Mouse (Mus musculus) frontal cortex, postnatal 25 days (tissue): Measurements from ENCODE around the gene Dlg1.
A peak's percentile ranks its signal among the peaks of the same experiment; 100 is the strongest.

Experiments
- DNase-seq, 2 experiments: peaks; one replicate each; pipeline ENCODE4 v3.0.0; 2022; ENCODE audit warnings: low spot score in 2 of 2

Dlg1 gene

GRCm38 (mm10) chr16:31905331-31905730, 242.1 kb downstream of the Dlg1 start:
- DNase-seq = no peak

DNA sequence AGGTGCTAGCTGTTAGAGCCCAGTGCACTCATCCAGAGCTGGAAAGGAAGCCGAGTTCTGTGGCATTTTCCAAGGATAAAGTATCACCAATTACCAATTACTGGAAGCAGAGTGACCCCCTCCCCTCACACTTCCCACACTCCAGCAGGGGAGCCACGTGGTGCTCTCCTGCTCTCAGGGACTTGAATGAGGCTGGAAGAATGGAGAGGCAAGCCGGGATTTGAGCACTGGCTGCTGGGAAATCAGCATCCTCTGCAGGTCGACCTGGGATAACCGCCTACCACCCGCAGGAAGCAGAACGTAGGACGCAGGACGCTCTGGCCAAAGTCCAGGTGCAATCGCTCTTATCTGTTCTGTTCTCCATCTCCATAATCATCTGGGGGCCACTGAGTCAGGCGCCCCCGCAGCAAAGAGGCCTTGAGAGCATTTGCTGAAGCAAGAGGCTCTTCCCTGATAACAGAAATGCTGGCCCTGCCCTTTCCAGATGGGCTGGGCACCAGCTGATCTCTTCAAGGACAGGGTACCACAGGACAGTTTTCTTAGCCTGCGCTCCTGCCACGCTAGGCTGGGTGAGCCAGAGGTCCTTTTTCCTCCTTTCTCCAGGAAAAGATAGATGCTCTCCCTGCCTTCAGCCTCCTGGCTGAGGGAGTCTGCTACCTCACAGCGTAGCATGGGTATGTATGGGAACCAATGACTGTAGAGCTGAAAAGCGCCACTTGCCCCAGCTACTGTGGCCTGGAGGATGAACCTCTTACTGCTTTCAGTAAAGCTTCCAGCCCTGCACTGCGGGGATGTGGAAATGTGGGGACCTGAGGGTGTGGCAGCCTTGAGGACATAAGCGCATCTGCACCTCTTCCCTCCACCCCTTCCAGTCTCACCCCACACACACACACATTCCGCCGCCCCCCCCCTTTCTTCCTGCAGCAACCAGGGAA, 242.9 kb downstream of the Dlg1 start:
- DNase-seq = no peak

GRCm38 (mm10) chr16:31906896-31907295, 243.7 kb downstream of the Dlg1 start:
- no peak for DNase-seq

DNA sequence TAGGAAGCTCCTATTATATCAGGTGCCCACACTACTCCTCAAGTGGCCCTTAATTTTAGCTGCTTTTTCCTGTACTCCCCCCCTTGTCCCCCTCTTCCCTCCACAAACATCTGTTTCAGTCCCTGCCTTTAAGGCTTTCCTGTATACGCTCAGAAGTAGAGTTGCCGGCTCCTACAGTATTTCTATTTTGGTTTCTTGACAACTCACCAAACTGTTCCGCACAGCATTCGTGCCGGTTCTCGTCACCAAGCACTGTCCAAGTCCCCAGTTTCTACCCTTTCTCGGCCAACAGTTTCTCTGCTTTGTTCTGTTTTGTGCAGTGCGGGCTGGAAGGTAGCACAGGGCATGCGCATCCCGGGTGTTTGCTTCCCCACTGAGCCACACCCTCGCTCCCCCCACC, 245.7 kb downstream of the Dlg1 start:
- DNase-seq = no peak

GRCm38 (mm10) chr16:31910281-31910847, 247.1 kb downstream of the Dlg1 start:
- no peak for DNase-seq

GRCm38 (mm10) chr16:31917776-31918175, 254.5 kb downstream of the Dlg1 start:
- DNase-seq = no peak

- DNase-seq = peak; percentile 75 to 84
These were observed 255.0 kb downstream of the Dlg1 start for GRCm38 (mm10) chr16:31918248-31918724.

GRCm38 (mm10) chr16:31924368-31924767, 261.1 kb downstream of the Dlg1 start:
- no peak for DNase-seq
